Mouse (Mus musculus): ENCODE measurements around the gene Taar4. TPM values are rescaled to one million over a fixed set of nuclear protein-coding genes. Genes with fewer than 3 reads are reported as not detected.

The Taar4 gene
- not detected in 2 replicates for polyA plus RNA-seq (2012; rRNA removed)

DNA sequence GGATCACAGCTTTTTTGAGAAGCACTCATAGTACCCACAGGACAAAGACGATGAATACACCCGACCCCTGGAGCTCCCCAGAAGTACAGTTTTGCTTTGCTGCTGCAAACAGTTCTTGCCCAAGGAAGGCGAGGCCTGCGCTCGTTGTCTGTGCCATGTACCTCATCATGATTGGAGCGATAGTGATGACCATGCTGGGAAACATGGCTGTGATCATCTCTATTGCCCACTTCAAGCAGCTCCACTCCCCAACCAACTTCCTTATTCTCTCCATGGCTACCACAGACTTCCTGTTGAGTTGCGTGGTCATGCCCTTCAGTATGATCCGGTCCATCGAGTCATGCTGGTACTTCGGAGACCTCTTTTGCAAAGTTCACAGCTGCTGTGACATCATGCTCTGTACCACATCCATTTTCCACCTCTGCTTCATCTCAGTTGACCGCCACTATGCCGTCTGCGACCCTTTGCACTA lies at the start of gene Taar4:
Taar4 (plus strand) TSS at position 51 of the 472 bp plus-strand sequence.

DNA sequence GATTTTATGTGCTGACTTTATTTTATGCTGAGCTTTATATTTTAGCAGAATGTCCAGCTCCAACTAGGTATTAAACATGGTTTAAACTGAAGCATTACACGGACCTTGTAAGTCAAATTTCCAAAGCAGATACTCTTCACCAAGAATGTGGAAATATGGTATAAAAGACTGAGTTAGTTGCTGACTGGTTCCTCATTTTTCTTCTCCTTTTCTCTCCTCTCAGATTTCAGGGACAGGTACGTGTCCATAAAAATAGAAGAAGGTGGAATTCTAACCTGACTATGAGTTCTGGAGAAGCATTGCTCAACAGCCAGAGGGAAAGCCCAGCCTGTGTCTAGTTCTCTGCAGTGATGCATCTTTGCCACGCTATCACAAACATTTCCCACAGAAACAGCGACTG lies 40.2 kb upstream of the Taar4 start, which contains the start of gene Taar1:
Taar1 (plus strand) TSS at position 301 of the 400 bp plus-strand sequence.

DNA sequence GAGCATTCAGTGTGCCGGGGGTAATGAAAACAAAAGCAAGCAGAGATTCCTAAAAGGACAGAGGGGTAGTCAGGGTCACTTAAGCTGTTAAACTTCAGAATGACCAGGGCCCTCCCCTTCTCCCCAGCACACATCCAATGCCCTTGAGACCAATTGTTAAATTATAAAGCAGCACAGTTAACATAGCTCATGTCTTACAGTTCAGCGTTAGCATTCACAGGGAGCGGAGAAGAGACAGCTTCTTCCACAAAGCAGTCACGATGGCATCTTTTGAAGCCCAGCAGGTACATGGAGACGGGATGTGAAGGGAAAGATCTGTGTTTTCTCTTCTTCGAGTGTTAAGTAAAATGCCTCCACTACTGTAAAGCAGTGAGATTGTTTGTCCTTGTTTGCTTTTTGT lies 22.0 kb upstream of the Taar4 start, which contains the start of gene Taar2:
Taar2 (plus strand) TSS at position 261 of the 400 bp plus-strand sequence.

DNA sequence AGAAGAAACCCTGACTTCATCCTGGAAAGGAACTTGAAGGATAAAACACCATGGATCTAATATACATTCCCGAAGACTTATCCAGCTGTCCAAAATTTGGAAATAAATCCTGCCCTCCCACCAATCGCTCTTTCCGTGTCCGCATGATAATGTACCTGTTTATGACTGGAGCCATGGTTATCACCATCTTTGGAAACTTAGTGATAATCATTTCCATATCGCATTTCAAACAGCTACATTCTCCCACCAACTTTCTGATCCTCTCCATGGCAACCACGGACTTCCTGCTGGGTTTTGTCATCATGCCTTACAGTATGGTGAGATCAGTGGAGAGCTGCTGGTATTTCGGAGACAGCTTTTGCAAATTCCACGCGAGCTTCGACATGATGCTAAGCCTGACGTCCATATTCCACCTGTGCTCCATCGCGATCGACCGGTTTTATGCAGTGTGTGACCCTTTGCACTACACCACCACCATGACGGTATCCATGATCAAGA lies 10.7 kb upstream of the Taar4 start, which contains the start of gene Taar3:
Taar3 (plus strand) TSS at position 51 of the 498 bp plus-strand sequence.

DNA sequence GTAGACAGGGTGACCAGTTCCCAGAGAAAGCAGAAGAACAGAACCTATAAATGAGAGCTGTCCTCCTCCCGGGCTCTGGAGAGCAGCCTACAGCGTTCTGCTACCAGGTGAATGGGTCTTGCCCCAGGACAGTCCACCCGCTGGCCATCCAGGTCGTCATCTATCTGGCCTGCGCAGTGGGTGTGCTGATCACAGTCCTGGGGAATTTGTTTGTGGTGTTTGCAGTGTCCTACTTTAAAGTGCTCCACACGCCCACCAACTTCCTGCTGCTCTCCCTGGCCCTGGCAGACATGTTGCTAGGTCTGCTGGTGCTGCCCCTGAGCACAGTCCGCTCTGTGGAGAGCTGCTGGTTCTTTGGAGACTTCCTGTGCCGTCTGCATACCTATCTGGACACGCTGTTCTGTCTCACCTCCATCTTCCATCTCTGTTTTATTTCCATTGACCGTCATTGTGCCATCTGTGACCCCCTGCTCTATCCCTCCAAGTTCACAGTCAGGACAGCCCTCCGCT lies 10.4 kb downstream of the Taar4 start, which contains the start of gene Taar5:
Taar5 (plus strand) TSS at position 51 of the 510 bp plus-strand sequence.

DNA sequence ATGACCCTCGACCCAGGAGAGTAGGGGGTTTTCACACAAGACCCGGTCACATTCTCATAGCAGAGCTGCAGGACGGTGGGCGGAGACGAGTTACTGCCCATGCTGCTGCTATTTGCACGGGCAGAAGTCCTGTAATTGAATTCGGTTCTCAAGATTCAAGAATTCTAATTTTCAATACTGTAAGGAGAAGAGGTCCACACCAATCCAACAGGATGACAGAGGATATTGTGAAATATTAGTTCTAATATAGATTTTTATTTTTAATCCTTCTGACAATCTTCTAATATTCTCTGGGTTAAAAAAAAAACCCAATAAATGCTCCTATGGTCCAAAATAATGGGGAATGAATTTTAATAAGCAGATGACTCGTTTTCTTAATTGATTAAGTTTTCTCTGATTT lies 25.3 kb downstream of the Taar4 start, which contains the start of gene Taar6:
Taar6 (minus strand) TSS at position 101 of the 400 bp plus-strand sequence.

DNA sequence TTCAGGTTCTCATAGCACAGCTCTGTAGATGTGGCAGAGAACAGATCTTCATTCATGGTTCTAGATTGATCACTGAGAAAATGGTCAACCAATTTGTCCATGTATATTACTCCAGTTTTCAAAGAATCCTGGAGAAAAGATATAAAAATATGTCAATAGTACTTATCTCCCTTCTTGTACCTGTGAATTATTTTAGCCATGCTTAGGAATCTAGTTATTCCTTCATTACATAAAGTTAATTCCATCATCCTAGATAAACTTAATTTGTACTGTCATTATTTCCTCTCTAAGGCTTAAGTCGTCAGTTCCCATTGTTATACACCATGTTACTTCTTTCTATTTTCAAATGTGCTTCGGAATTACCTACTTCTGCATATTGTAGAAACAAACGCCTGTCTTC lies 33.1 kb downstream of the Taar4 start, which contains the start of gene Taar7a:
Taar7a (minus strand) TSS at position 101 of the 400 bp plus-strand sequence.

DNA sequence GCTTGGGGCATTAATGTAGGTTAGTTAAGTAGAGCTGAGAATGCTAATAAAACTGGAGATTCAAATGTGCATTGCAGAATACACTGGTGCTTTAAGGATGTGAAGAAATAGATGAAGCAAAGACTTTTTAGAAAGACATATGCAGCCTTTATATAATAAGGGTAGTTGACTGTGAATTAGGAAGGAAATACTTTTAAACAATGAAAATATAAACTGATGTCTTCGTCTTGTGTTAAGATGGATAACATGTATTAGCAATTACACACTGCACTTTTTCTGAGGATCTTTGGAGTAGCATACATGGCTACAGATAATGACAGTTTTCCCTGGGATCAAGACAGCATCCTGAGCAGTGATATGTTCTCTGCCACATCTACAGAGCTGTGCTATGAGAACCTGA lies 39.3 kb downstream of the Taar4 start, which contains the start of gene Taar7b:
Taar7b (plus strand) TSS at position 301 of the 400 bp plus-strand sequence.

Other genes with a start within 250 kb of the Taar4 start
- 723 and 914 TPM in 2 replicates for gene Rps12, start 173.2 kb upstream of the Taar4 start, polyA plus RNA-seq (2012; rRNA removed)
- gene Slc18b1, start 163.5 kb upstream of the Taar4 start, polyA plus RNA-seq (2012; rRNA removed) = 4.8 and 7.0 TPM in 2 replicates
- gene Vnn3, start 109.0 kb upstream of the Taar4 start, polyA plus RNA-seq (2012; rRNA removed) = 0.03 TPM in 1 of 2 replicates, not detected in the other
- 0.37 and 0.80 TPM in 2 replicates for gene Vnn1, start 65.8 kb upstream of the Taar4 start, polyA plus RNA-seq (2012; rRNA removed)
- gene Taar1, start 40.1 kb upstream of the Taar4 start, polyA plus RNA-seq (2012; rRNA removed) = 0.09 TPM in 1 of 2 replicates, not detected in the other
- gene Taar2, start 21.9 kb upstream of the Taar4 start, polyA plus RNA-seq (2012; rRNA removed) = not detected in 2 replicates
- not detected in 2 replicates for gene Taar3, start 10.9 kb upstream of the Taar4 start, polyA plus RNA-seq (2012; rRNA removed)
- not detected in 2 replicates for gene Taar5, start 10.2 kb downstream of the Taar4 start, polyA plus RNA-seq (2012; rRNA removed)
- gene Taar6, start 25.2 kb downstream of the Taar4 start, polyA plus RNA-seq (2012; rRNA removed) = not detected in 2 replicates
- gene Taar7a, start 33.0 kb downstream of the Taar4 start, polyA plus RNA-seq (2012; rRNA removed) = not detected in 2 replicates
- gene Taar7b, start 39.4 kb downstream of the Taar4 start, polyA plus RNA-seq (2012; rRNA removed) = not detected in 2 replicates
- gene Taar7d, start 66.7 kb downstream of the Taar4 start, polyA plus RNA-seq (2012; rRNA removed) = not detected in 2 replicates
- not detected in 2 replicates for gene Taar7e, start 77.1 kb downstream of the Taar4 start, polyA plus RNA-seq (2012; rRNA removed)
- gene Taar7f, start 89.0 kb downstream of the Taar4 start, polyA plus RNA-seq (2012; rRNA removed) = not detected in 2 replicates
- not detected in 2 replicates for gene Taar8a, start 116.0 kb downstream of the Taar4 start, polyA plus RNA-seq (2012; rRNA removed)
- gene Taar8b, start 131.8 kb downstream of the Taar4 start, polyA plus RNA-seq (2012; rRNA removed) = not detected in 2 replicates
- gene Taar8c, start 141.4 kb downstream of the Taar4 start, polyA plus RNA-seq (2012; rRNA removed) = not detected in 2 replicates
- not detected in 2 replicates for gene Taar9, start 149.0 kb downstream of the Taar4 start, polyA plus RNA-seq (2012; rRNA removed)
- 21.5 and 26.1 TPM in 2 replicates for gene Stx7, start 188.8 kb downstream of the Taar4 start, polyA plus RNA-seq (2012; rRNA removed)